Mouse (Mus musculus) heart, embryonic 10.5 days (tissue): ENCODE data around the gene Scaper. TPM values are rescaled to one million over a fixed set of nuclear protein-coding genes. Genes with fewer than 3 reads are reported as not detected.

ENCODE experiments used
- DNase-seq: peaks from one replicate; pipeline ENCODE4 v3.0.0-alpha.2; 2017; ENCODE audit warnings: low spot score
- H3K27ac ChIP-seq: fragments of 300-500 bp; sonication (generic); 2 replicates; pipeline ENCODE4 v1.5.1; 2016; ENCODE audit warnings: mild to moderate bottlenecking
- H3K27me3 ChIP-seq: fragments of 300-500 bp; sonication (generic); 2 replicates; pipeline ENCODE4 v1.6.1; 2016; ENCODE audit warnings: mild to moderate bottlenecking; ENCODE audit not compliant: poor library complexity, insufficient read depth, severe bottlenecking
- H3K36me3 ChIP-seq: fragments of 300-500 bp; sonication (generic); 2 replicates; pipeline ENCODE4 v1.6.1; 2016; ENCODE audit warnings: mild to moderate bottlenecking, moderate library complexity
- H3K4me1 ChIP-seq: fragments of 300-500 bp; sonication (generic); 2 replicates; pipeline ENCODE4 v1.6.1; 2016; ENCODE audit warnings: mild to moderate bottlenecking
- H3K4me3 ChIP-seq: fragments of 300-500 bp; sonication (generic); 2 replicates; pipeline ENCODE4 v1.5.1; 2016; ENCODE audit warnings: mild to moderate bottlenecking, moderate library complexity
- H3K9me3 ChIP-seq: fragments of 300-500 bp; sonication (generic); 2 replicates; pipeline ENCODE4 v1.6.1; 2016; ENCODE audit warnings: mild to moderate bottlenecking, moderate library complexity
- WGBS: fragments of 180-500 bp; shearing (Covaris S2); methylation state at CpG from one replicate; pipeline ENCODE4 v1.1.7; 2016; 5-methylcytosine and 5-hydroxymethylcytosine counted together
- polyA plus RNA-seq: library from polyadenylated mRNA; unstranded; fragments of >200 nt; fragmentation: Nextera tagmentation; extraction: Ambion mirVana; gene quantifications from 2 replicates; pipeline ENCODE4 v1.2.1, GENCODE M21; 2016

Gene Scaper
- polyA plus RNA-seq, 1 experiment from 2014 or later: 6.3 TPM

DNA sequence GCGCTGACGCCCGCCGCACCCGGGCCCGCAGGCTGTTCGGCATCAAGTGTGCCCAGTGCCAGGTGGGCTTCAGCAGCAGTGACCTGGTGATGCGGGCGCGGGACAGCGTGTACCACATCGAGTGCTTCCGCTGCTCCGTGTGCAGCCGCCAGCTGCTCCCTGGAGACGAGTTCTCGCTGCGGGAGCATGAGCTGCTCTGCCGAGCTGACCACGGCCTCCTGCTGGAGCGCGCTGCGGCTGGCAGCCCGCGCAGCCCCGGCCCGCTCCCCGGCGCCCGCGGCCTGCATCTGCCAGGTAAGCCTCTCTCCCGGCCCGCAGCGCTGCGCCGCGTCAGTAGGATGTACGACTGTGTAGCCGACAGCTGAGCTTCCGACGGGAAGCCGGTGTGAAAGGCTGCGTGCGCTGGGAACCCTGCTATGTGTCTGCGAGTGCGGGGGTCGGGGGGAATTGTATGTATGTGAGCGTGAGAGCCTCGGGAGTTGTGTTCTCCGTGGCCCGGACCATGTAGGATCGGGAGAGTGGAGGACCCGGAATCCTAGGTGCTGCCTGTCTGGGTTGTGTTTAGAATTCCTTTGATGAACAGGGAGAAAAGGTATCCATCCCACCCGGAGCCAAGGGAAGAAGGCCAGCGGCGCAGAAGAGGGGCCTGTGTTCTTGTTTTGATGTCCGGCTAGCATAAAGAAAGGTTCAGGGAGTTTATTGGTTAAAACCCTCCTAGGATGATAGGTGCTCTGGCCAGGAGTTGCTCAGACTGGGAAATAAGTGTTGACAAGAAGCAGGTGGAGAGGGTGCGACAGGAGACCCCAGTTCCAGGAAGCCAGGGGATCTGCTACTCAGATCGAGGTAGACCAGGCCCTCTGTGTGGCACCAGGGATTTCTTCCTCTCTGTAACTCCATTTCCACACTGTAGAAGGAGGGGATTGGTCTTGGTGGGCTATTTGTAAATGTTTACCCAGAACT, 395.3 kb downstream of the Scaper start:
- H3K36me3 ChIP-seq: no peaks in the 10 kb centered on the region
- peak overlapping the region; percentile 59 for H3K4me3 ChIP-seq
- H3K27ac ChIP-seq: peak overlapping the region; percentile 47; the same call in 1 of the 2 replicates
- H3K9me3 ChIP-seq: no peaks in the 10 kb centered on the region
- H3K27me3 ChIP-seq: peaks cover 93% of the 10 kb centered on the region
- no peak for DNase-seq
- peaks cover 49% of the 10 kb centered on the region for H3K4me1 ChIP-seq
- WGBS: 2% methylated on average over 59 of the region's 59 CpGs

DNA sequence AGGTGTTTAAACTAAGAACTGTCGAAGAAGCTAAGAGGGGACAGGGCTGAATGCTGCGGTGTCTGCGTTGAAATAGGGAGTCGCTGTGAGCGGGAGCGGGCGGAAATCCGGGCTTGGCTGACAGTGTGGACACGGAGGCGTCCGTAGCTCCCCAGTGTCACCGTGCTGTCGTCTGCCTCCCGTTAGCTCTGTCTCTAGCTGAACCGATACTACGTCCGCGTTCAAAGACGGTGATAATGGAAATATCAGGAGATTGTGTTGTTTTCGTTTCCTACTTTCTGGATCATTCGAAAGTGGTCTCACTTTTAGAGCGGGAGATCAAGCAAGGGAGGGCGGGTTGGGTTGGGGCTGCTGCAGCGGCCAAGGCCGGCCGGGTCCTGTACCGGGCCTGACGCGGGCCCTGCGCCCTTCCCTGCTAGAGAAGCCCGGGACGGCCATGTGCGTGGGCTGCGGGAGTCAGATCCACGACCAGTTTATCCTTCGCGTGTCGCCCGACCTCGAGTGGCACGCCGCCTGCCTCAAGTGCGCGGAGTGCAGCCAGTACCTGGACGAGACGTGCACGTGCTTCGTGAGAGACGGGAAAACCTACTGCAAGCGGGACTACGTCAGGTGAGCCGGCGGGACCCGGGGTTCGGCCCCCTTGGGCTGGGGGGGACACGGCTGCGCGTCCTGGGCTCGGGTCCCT, 396.1 kb downstream of the Scaper start:
- under 1% methylated on average over 59 of the region's 59 CpGs for WGBS
- no peaks in the 10 kb centered on the region for H3K9me3 ChIP-seq
- peak overlapping the region; percentile 59 for H3K4me3 ChIP-seq
- no peaks in the 10 kb centered on the region for H3K36me3 ChIP-seq
- DNase-seq: no peak
- H3K4me1 ChIP-seq: peaks cover 49% of the 10 kb centered on the region
- H3K27ac ChIP-seq: peak overlapping the region; percentile 47; the same call in 1 of the 2 replicates
- H3K27me3 ChIP-seq: peaks cover 93% of the 10 kb centered on the region

DNA sequence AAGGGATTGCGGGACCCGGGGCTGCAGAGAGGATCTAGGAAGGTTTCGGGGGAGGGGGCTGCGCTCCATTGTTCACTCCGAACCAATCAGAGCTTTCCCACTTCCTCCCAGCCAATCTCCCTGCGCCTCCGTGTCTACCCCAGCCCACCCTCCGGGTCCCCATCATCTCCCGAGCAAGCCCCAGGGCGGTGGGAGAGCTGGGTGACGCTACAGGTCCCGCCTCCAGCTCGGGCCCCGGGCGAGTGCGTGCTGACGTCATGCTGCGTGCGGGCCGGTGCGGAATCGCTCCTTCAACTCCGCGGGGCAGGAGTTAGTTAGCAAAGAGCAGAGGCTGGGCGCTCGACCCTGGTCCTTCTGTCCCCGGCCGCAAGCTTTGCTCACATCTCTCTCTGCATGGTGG, 397.0 kb downstream of the Scaper start:
- Histone ChIP-seq H3K4me1 (peaks cover 41% of the 10 kb centered on the region), H3K27ac (0 out of 2 replicates have a peak overlapping the region, but pooled peaks have one; percentile 24), H3K36me3 (no peaks in the 10 kb centered on the region), H3K4me3 (peak overlapping the region; percentile 59), H3K27me3 (peaks cover 89% of the 10 kb centered on the region), H3K9me3 (no peaks in the 10 kb centered on the region)
- WGBS: 0% methylated on average over 28 of the region's 28 CpGs
- DNase-seq: peak; percentile 94

DNA sequence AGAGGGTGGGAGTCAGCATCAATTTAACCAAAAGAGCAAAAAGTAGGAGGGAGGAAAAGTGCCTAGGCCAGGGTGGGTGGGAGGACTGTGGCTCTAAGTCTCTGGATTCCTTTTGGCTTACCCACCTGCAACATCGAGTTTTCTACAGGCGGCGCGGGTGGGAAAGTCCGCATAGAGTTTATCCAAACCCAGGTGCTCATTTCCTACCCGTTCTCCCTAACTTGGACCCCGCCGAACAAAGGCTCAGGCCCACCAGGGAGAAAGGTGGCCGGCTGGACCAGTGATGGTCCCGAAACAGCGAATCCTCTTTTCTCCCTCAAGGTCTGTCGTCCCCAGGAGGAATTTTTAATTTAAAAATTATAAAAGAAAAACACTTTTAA, 397.5 kb downstream of the Scaper start:
- H3K27me3 ChIP-seq: peaks cover 84% of the 10 kb centered on the region
- H3K4me3 ChIP-seq: peak overlapping the region; percentile 59
- 0 out of 2 replicates have a peak overlapping the region, but pooled peaks have one; percentile 24 for H3K27ac ChIP-seq
- H3K4me1 ChIP-seq: peaks cover 36% of the 10 kb centered on the region
- no peak for DNase-seq
- under 1% methylated on average over 12 of the region's 12 CpGs for WGBS
- no peaks in the 10 kb centered on the region for H3K36me3 ChIP-seq
- H3K9me3 ChIP-seq: no peaks in the 10 kb centered on the region

DNA sequence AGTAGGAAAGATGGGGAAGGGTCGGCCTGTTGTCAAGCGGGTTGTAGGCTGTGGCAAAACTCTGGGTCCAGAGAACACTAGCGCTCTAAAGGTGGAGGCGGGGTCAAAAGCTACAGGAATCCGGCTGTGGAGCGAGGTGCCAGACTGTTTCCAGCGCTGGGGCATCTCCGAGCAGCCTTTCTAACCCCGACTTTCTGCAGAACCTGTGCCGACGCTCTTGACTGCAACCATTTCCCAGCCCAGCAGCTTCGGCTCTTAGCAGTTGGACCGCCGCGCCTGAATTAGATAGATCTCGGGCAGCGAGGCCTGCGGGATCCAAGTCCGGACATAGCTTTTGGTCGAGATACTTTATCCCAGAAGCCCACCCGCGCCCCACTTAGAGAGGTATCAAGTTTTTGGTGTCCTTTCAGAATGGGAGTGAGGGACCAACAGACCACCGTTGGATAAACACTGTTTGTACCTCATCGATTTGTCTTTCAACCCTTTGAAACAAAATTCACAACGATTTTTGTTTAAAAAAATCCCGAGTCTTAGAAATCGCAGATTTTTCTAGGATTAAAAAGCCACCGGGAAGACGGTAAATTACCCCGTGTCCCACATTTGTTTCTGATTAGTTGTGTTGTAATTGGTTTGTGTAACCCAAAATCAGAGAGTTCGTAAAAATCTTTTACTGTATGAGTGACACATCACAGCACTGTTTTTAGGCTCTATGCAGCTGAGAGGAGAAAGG, 398.1 kb downstream of the Scaper start:
- DNase-seq: no peak
- Histone ChIP-seq H3K4me1 (peaks cover 30% of the 10 kb centered on the region), H3K36me3 (no peaks in the 10 kb centered on the region), H3K9me3 (no peaks in the 10 kb centered on the region), H3K27ac (0 out of 2 replicates have a peak overlapping the region, but pooled peaks have one; percentile 24), H3K4me3 (peak overlapping the region; percentile 59), H3K27me3 (peaks cover 78% of the 10 kb centered on the region)
- 2% methylated on average over 31 of the region's 31 CpGs for WGBS

DNA sequence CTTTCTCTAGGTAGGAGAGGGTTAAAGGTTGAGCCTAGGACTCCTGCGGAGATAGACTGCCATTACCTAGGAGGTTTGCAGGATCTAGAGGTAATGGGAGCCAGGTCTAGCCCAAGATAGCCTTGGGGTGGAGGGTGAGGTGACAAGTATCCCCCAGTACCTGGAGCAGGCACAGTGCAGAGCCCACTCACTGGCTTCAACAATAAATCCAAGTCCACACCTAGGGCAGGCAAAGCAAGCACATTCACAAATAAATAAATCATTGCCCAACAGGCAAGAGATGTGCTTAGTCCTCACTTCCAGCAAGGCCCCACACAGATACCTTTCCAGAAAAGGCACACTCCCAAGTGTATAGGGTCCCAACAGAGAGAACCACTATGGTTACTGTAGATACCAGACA, 398.9 kb downstream of the Scaper start:
- no peak overlapping the region for H3K4me3 ChIP-seq
- no peaks in the 10 kb centered on the region for H3K9me3 ChIP-seq
- no peaks in the 10 kb centered on the region for H3K36me3 ChIP-seq
- H3K27me3 ChIP-seq: peaks cover 70% of the 10 kb centered on the region
- no peak for DNase-seq
- no peak overlapping the region for H3K27ac ChIP-seq
- peaks cover 22% of the 10 kb centered on the region for H3K4me1 ChIP-seq
- WGBS: 6% methylated on average over 1 of the region's 1 CpGs

DNA sequence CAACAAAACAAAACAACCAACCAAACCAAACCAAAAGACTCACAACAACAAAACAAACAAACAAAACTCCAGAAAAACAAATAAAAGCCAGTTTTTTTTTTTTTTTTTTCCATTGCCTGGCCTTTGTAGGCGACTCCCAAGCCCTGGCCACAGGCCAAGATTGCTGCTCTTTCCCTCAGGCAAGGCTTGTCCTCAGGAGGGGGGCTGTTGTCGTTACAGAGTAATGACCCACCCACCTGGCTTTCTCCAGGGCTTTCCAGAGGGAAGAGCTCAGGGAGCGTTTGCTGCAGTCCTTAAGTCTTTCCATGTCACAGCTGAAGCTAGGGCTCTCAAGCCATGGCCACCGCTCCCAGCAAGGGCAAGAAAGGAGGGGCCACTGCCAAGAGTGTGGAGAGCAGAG, 399.5 kb downstream of the Scaper start, which contains the start of gene Isl2:
Gene Isl2 (plus strand): TSS at position 296 of the 400 bp plus-strand sequence.
- no peaks in the 10 kb centered on the region for H3K36me3 ChIP-seq
- DNase-seq: no peak

DNA sequence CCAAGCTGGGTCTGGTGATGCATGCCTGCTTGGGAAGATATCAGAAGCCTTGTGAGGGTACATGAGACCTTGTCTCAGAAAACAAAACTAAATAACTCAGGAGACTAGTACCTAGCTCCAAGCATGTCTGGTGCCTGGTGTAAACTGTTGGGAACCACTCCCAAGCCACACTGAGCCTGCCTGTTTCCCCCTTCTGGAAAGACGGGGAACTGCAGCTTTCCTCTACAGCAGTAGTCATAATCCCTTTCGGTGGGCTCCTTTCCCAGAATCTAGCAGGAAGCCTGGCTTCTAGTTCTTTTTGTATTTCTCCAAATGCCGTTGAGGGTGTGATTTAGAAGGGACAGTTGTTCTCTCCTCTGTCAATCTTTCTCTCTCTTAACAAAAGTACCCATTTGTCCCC, 402.0 kb downstream of the Scaper start:
- Histone ChIP-seq H3K27me3 (peaks cover 40% of the 10 kb centered on the region), H3K9me3 (no peaks in the 10 kb centered on the region)
- 24% methylated on average over 3 of the region's 3 CpGs for WGBS

More for the DNA sequence above, 399.5 kb downstream of the Scaper start, which contains the start of gene Isl2:
- 17% methylated on average over 4 of the region's 4 CpGs for WGBS
- H3K9me3 ChIP-seq: no peaks in the 10 kb centered on the region
- H3K27me3 ChIP-seq: peaks cover 64% of the 10 kb centered on the region
- H3K4me3 ChIP-seq: peak within 1 kb of the TSS; percentile 59
- no peak within 1 kb of the TSS for H3K27ac ChIP-seq
- H3K4me1 ChIP-seq: peaks cover 16% of the 10 kb centered on the region

DNA sequence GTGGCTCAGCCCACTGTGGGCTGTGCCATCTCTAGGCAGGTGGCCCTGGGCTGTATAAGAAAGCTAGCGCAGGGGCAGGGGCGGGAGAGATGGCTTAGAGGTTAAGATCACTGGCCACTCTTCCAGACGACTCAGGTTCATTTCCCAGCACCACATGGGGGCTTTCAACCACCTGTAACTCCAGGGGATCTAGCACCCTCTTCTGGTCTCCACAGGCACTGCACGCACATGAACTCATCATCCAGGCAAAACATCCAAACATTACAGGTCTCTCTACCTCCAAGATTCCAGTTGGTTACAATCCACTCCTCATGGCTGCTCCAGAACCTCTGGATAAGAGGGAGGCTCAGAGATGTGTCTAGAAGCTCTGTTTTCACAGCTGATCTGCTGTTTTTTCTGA, 412.2 kb downstream of the Scaper start:
- no peaks in the 10 kb centered on the region for H3K9me3 ChIP-seq
- H3K4me1 ChIP-seq: no peaks in the 10 kb centered on the region
- 37% methylated on average over 4 of the region's 4 CpGs for WGBS
- H3K36me3 ChIP-seq: no peaks in the 10 kb centered on the region
- DNase-seq: no peak
- no peak overlapping the region for H3K27ac ChIP-seq
- peaks cover 6% of the 10 kb centered on the region; the same call in 1 of the 2 replicates for H3K27me3 ChIP-seq
- no peak overlapping the region for H3K4me3 ChIP-seq

More for the DNA sequence above, 402.0 kb downstream of the Scaper start:
- Histone ChIP-seq H3K27ac (no peak overlapping the region), H3K36me3 (no peaks in the 10 kb centered on the region), H3K4me1 (no peaks in the 10 kb centered on the region), H3K4me3 (no peak overlapping the region)
- DNase-seq: no peak

DNA sequence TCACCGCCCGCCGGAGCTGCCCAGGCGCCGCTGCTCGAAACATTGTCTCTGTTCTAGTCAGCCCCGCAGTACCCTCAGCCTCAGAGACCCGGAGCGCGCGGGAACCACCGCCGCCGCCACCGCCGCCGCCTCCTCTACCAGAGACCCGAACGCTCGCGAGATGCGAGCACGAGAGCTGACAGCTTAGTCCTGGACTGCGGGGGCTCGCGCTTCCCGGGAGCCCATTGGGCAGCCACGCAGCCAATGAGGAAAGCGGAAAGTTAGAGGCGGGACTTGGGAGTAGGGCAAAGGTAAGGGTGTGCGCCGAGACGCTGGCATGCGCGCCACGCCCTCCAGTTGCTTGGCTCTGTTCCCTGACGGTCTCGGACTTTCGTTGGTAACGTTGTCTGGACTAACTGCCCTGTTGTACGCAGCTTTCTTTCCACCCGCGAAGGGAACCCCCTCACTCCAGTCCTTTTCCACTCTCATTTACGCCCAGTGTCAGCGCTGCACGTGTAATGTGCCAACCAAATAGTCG, 425.8 kb downstream of the Scaper start, which contains the start of gene Etfa:
Gene Etfa (minus strand): TSS at position 217 of the 517 bp plus-strand sequence.
- peak within 1 kb of the TSS; percentile 94 for H3K4me3 ChIP-seq
- no peaks in the 10 kb centered on the region for H3K36me3 ChIP-seq
- H3K9me3 ChIP-seq: no peaks in the 10 kb centered on the region
- peak; percentile 98 for DNase-seq
- under 1% methylated on average over 47 of the region's 47 CpGs for WGBS
- peaks cover 18% of the 10 kb centered on the region for H3K27me3 ChIP-seq
- peak within 1 kb of the TSS; percentile 96 for H3K27ac ChIP-seq
- H3K4me1 ChIP-seq: peaks cover 5% of the 10 kb centered on the region; the same call in 1 of the 2 replicates

DNA sequence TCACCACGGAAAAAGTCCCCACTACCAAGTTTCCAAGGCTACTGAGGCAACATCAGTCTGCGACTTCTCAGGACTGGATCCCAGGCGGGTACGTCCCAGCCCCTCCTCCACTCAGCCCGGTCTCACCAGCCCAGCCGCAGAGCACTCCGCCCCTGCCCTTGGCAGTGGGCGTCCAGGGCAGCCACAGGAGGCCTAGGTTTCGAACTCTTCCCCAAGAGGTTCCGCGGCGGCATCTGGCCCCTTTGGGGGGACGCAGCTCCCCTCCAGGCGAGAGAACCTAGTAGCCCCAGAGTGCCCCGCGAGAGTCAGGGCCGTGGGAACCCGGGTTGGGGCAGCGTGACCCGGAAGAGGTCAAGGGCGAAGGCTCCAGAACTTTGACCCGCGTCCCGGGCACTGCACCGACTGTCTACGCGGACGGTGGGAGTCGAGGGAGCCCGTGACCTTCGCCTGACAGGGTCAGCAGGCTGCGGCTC, 426.4 kb downstream of the Scaper start:
- Histone ChIP-seq H3K4me3 (peak overlapping the region; percentile 94), H3K9me3 (no peaks in the 10 kb centered on the region), H3K4me1 (peaks cover 5% of the 10 kb centered on the region; the same call in 1 of the 2 replicates), H3K27ac (peak overlapping the region; percentile 96), H3K36me3 (no peaks in the 10 kb centered on the region), H3K27me3 (peaks cover 18% of the 10 kb centered on the region)
- WGBS: 0% methylated on average over 24 of the region's 32 CpGs
- DNase-seq: peak; percentile 89
